Mouse (Mus musculus): ENCODE measurements at regions not wholly inside any gene's neighbourhood (a gene's known extent, or its start where the extent isn't known, plus 50 kb on each side); places are given as distances from the start of the nearest gene placed in this dataset.

DNA sequence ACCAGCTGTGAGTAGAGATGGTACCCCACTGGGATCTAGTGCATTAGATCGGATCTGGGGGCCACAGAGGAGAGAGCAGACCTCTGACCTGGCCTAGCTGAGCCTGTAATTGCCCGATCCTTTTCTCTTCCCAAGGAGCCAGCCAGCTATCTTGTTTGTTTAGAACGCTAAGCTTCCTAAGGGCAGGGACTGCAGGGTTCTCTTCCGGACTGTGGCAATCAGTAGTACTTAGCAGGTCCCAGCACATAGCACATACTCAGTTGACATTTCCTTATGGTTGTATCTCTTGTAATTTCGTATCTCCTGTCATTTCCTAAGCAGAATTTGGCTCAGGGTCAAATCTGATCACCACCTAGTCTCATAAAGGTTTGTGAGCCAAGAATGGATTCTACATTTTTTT, 68.7 kb downstream of the Zfp281 start:
- no peak overlapping the region for H3K9ac ChIP-seq (ENCODE audit: control insufficient read depth, low read depth, low read length, poor library complexity, severe bottlenecking)
- H3K79me2 ChIP-seq (ENCODE audit: control insufficient read depth, insufficient read depth, low read length, poor library complexity), result no peaks in the 10 kb centered on the region
- H3K27ac ChIP-seq (ENCODE audit: control insufficient read depth, low read depth, low read length), result no peak overlapping the region
- no peaks in the 10 kb centered on the region; a peak in 1 of 4 replicates for H3K4me1 ChIP-seq (ENCODE audit: control insufficient read depth in 1 of 2, insufficient read depth in 2 of 2, low read length in 2 of 2)
- H3K4me3 ChIP-seq (ENCODE audit: control insufficient read depth in 1 of 2, insufficient read depth in 1 of 2, low read depth in 2 of 2, low read length in 2 of 2), result no peak overlapping the region
- no peak for TF ChIP-seq MYB (IDR thresholded peaks at IDR 0.05; ENCODE audit: low read depth, low read length)
- TF ChIP-seq TCF12 (IDR thresholded peaks at IDR 0.05; ENCODE audit: low read depth, low read length), result no peak
- TF ChIP-seq ETS1 (IDR thresholded peaks at IDR 0.05; ENCODE audit: low read depth, low read length), result no peak
- TF ChIP-seq TBP (IDR thresholded peaks at IDR 0.05; ENCODE audit: low read depth, low read length), result no peak
- TF ChIP-seq EP300 (IDR thresholded peaks at IDR 0.05; ENCODE audit: low read depth in 1 of 2, low read length in 2 of 2), result no peak
- H3K9me3 ChIP-seq (replicated peaks; ENCODE audit: insufficient read depth, low read length), result no peaks in the 10 kb centered on the region
- no peaks in the 10 kb centered on the region for H3K36me3 ChIP-seq (ENCODE audit: control insufficient read depth in 1 of 2, insufficient read depth in 2 of 2, low read length in 2 of 2)
- H3K27me3 ChIP-seq (ENCODE audit: control insufficient read depth in 1 of 2, insufficient read depth in 2 of 2, low read length in 2 of 2), result no peaks in the 10 kb centered on the region
- DNase-seq (ENCODE audit: low read depth, low spot score), result no peak

DNA sequence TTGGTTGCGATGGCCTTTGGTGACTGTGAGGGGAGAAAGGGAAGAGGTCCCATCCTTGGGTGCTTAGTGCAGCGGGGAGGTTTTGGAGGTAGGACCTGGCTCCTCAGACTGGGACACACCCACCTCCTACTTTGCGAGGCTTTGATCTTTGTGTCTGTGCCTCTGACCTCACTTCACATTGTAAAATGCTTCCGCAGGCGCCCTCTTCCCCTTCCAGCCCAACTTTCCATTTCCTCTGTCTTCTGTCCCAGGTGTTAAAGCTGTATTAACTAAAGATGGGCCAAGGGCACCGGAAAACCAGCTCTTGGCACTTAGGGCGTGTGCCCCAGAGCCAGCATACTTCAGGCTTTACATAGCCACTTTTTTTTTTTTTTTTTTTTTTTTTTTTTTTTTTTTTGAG, 70.3 kb downstream of the Zfp281 start:
- Histone ChIP-seq H3K9ac (ENCODE audit: control insufficient read depth, low read depth, low read length, poor library complexity, severe bottlenecking) (no peak overlapping the region), H3K4me3 (ENCODE audit: control insufficient read depth in 1 of 2, insufficient read depth in 1 of 2, low read depth in 2 of 2, low read length in 2 of 2) (no peak overlapping the region), H3K9me3 (replicated peaks; ENCODE audit: insufficient read depth, low read length) (no peaks in the 10 kb centered on the region), H3K36me3 (ENCODE audit: control insufficient read depth in 1 of 2, insufficient read depth in 2 of 2, low read length in 2 of 2) (no peaks in the 10 kb centered on the region), H3K4me1 (ENCODE audit: control insufficient read depth in 1 of 2, insufficient read depth in 2 of 2, low read length in 2 of 2) (no peaks in the 10 kb centered on the region; a peak in 1 of 4 replicates), H3K27me3 (ENCODE audit: control insufficient read depth in 1 of 2, insufficient read depth in 2 of 2, low read length in 2 of 2) (no peaks in the 10 kb centered on the region), H3K27ac (ENCODE audit: control insufficient read depth, low read depth, low read length) (no peak overlapping the region), H3K79me2 (ENCODE audit: control insufficient read depth, insufficient read depth, low read length, poor library complexity) (no peaks in the 10 kb centered on the region)
- DNase-seq (ENCODE audit: low read depth, low spot score), result no peak
- TF ChIP-seq CHD2 (IDR thresholded peaks at IDR 0.05; ENCODE audit: low read length), result no peak
- no peak for TF ChIP-seq TAL1 (IDR thresholded peaks at IDR 0.05; ENCODE audit: low read length)
- no peak for TF ChIP-seq MAX (IDR thresholded peaks at IDR 0.05; ENCODE audit: low read length)
- TF ChIP-seq ETS1 (IDR thresholded peaks at IDR 0.05; ENCODE audit: low read depth, low read length), result no peak
- TF ChIP-seq POLR2A (IDR thresholded peaks at IDR 0.05; ENCODE audit: control insufficient read depth in 1 of 2, insufficient read depth in 1 of 2, low read depth in 1 of 2, low read length in 2 of 2, poor library complexity in 1 of 2), result no peak

DNA sequence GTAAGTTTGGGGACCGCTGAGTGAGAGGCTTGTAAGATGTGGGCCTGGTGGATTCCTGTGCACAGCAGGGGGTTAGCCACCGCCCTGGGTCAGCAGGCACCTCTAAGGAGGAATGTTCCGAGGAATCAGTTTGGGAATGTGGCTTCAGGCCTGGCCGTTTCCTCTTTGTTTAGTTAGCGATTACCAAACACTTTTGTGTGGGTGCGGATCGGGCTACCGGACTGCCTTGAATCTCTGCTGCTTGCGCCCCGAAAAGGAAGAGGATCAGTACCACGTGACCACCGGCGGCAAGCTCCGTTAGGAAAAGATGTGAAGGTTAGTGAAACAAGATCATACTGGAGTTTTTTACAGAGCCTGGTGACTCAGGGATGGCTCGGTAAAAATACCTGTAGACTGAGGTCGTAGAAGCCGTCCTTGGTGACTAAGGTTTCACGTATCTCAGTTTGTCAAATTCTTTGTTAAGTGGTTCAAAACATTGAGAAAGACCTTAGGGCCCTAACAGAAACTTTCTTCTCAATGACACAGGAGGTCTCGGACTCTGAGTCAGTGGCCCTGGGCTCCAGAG, 71.5 kb downstream of the Zfp281 start:
- Histone ChIP-seq H3K9ac (ENCODE audit: control insufficient read depth, low read depth, low read length, poor library complexity, severe bottlenecking) (no peak overlapping the region), H3K9me3 (replicated peaks; ENCODE audit: insufficient read depth, low read length) (no peaks in the 10 kb centered on the region), H3K36me3 (ENCODE audit: control insufficient read depth in 1 of 2, insufficient read depth in 2 of 2, low read length in 2 of 2) (no peaks in the 10 kb centered on the region), H3K4me3 (ENCODE audit: control insufficient read depth in 1 of 2, insufficient read depth in 1 of 2, low read depth in 2 of 2, low read length in 2 of 2) (no peak overlapping the region), H3K79me2 (ENCODE audit: control insufficient read depth, insufficient read depth, low read length, poor library complexity) (no peaks in the 10 kb centered on the region), H3K27me3 (ENCODE audit: control insufficient read depth in 1 of 2, insufficient read depth in 2 of 2, low read length in 2 of 2) (no peaks in the 10 kb centered on the region), H3K4me1 (ENCODE audit: control insufficient read depth in 1 of 2, insufficient read depth in 2 of 2, low read length in 2 of 2) (no peaks in the 10 kb centered on the region; a peak in 1 of 4 replicates), H3K27ac (ENCODE audit: control insufficient read depth, low read depth, low read length) (no peak overlapping the region)
- no peak for DNase-seq (ENCODE audit: low read depth, low spot score)
- TF ChIP-seq MEF2A (IDR thresholded peaks at IDR 0.05; ENCODE audit: extremely low read depth, insufficient replicate concordance, low read depth, low read length, poor library complexity, severe bottlenecking), result no peak
- no peak for TF ChIP-seq SIN3A (IDR thresholded peaks at IDR 0.05; ENCODE audit: low read length)
